Mouse (Mus musculus) brain, embryonic 14.5 days (tissue): ENCODE measurements around the gene Ddx4.

Experiments used
- CTCF ChIP-seq: fragments of 200-500 bp; IDR thresholded peaks from 2 replicates; pipeline ENCODE4 v1.5.1; 2012; ENCODE audit warnings: inconsistent platforms, mild to moderate bottlenecking, moderate library complexity, borderline replicate concordance; ENCODE audit not compliant: insufficient read depth, insufficient read length; ENCODE audit errors: extremely low read depth
- POLR2A ChIP-seq: fragments of 200-500 bp; IDR thresholded peaks from 2 replicates; pipeline ENCODE4 v1.6.1; 2012; ENCODE audit warnings: mild to moderate bottlenecking, inconsistent platforms, borderline replicate concordance; ENCODE audit not compliant: poor library complexity, insufficient read depth, insufficient read length, severe bottlenecking; ENCODE audit errors: extremely low read depth

DNA sequence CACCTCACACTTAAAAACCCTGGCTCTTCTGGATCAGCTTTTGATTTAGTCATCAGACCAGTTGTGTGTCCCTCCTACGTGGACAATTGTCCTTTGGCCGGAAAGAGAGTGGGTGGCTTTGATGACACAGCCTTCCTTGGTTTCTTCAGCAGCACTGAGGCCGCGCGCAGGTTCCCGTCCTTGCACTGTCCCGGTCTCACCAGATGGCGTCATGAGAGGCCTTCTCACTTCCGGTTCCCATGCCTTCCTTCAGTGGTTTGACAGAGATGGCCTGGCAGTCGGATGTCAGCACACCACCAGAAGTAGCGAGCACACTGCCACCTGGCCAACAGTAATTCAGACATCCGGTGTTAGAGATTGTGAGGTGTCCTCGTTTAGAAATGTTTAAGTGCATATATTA lies 19.4 kb upstream of the Ddx4 start:
- TF ChIP-seq CTCF (no peak), POLR2A (no peak)
